Mouse (Mus musculus): ENCODE results near the gene 9130230L23Rik. TPM values are rescaled to one million over a fixed set of nuclear protein-coding genes. Genes with fewer than 3 reads are reported as not detected.
"Not testable (repeated sequence)": the region's sequence is repeated elsewhere in the genome, so short reads cannot be mapped to it uniquely, and the experiment has no call there.

Gene 9130230L23Rik
- polyA plus RNA-seq, 1 experiment from 2014 or later: 0.35 TPM

- Histone ChIP-seq H3K4me1 (replicated peaks) (no peaks in the 10 kb centered on the region), H3K4me3 (no peak overlapping the region), H3K27me3 (ENCODE audit: insufficient read depth, poor library complexity, severe bottlenecking) (no peaks in the 10 kb centered on the region), H3K27ac (no peak overlapping the region), H3K36me3 (no peaks in the 10 kb centered on the region), H3K9me3 (no peaks in the 10 kb centered on the region)
- no peak for DNase-seq (ENCODE audit: low spot score)
- 88% methylated on average over 7 of the region's 7 CpGs for WGBS
Measured at GRCm38 (mm10) chr5:65999106-65999505, 5.0 kb downstream of the 9130230L23Rik start.

GRCm38 (mm10) chr5:65997813-65998212, 6.3 kb downstream of the 9130230L23Rik start:
- H3K36me3 ChIP-seq: no peaks in the 10 kb centered on the region
- no peak overlapping the region for H3K4me3 ChIP-seq
- H3K4me1 ChIP-seq (replicated peaks): no peaks in the 10 kb centered on the region
- no peaks in the 10 kb centered on the region for H3K27me3 ChIP-seq (ENCODE audit: insufficient read depth, poor library complexity, severe bottlenecking)
- DNase-seq (ENCODE audit: low spot score): no peak
- no peaks in the 10 kb centered on the region for H3K9me3 ChIP-seq
- no peak overlapping the region for H3K27ac ChIP-seq

GRCm38 (mm10) chr5:65994643-65995042, 9.4 kb downstream of the 9130230L23Rik start:
- Histone ChIP-seq H3K9me3 (no peaks in the 10 kb centered on the region), H3K27me3 (ENCODE audit: insufficient read depth, poor library complexity, severe bottlenecking) (no peaks in the 10 kb centered on the region), H3K36me3 (no peaks in the 10 kb centered on the region)

GRCm38 (mm10) chr5:65991191-65991590, 12.9 kb downstream of the 9130230L23Rik start:
- WGBS: 84% methylated on average over 2 of the region's 2 CpGs
- Histone ChIP-seq H3K4me3 (no peak overlapping the region), H3K27ac (no peak overlapping the region), H3K36me3 (no peaks in the 10 kb centered on the region), H3K27me3 (ENCODE audit: insufficient read depth, poor library complexity, severe bottlenecking) (no peaks in the 10 kb centered on the region), H3K9me3 (no peaks in the 10 kb centered on the region), H3K4me1 (replicated peaks) (no peaks in the 10 kb centered on the region)
- DNase-seq (ENCODE audit: low spot score): no peak

More at GRCm38 (mm10) chr5:65994643-65995042, 9.4 kb downstream of the 9130230L23Rik start:
- no peak for DNase-seq (ENCODE audit: low spot score)
- H3K27ac ChIP-seq: no peak overlapping the region
- H3K4me3 ChIP-seq: no peak overlapping the region
- H3K4me1 ChIP-seq (replicated peaks): no peaks in the 10 kb centered on the region
- 79% methylated on average over 6 of the region's 6 CpGs for WGBS

DNA sequence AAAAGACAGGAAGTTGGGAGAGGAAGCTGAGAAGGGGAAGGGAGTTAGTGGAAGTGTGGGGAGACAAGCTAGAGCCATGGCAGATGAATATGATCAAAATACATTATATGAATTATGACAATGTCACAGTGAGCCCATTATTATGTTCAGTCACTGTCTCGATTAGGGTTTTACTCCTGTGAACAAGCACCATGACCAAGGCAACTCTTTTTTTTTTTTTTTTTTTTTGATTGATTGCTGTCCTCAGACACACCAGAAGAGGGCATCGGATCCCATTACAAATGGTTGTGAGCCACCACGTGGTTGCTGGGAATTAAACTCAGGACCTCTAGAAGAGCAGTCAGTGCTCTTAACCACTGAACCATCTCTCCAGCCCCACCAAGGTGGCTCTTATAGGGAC, 17.1 kb downstream of the 9130230L23Rik start:
- not testable (repeated sequence) for H3K4me1 ChIP-seq (replicated peaks); DNase-seq (ENCODE audit: low spot score); H3K27me3 ChIP-seq (ENCODE audit: insufficient read depth, poor library complexity, severe bottlenecking); H3K4me3 ChIP-seq; H3K27ac ChIP-seq; H3K9me3 ChIP-seq; H3K36me3 ChIP-seq
- 69% methylated on average over 3 of the region's 3 CpGs for WGBS

DNA sequence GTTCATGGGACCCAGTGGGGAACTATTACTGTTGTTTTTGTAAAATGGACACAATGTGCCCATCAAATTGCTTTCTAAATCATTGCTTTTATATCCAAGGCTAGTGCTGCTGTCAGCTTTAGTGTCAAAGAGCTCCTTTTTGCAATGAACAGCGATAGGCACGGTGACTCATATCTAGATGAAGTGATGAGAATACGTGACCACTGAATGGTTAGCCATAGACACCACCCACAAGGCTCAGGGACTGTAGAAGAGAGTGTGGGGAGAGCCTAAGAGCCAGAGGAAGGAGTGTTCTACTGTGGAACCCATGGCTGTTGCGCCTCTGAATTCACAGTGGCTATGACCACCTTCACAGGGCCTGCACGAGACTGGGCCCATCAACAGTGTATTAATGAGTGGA, 17.7 kb downstream of the 9130230L23Rik start:
- Histone ChIP-seq H3K27me3 (ENCODE audit: insufficient read depth, poor library complexity, severe bottlenecking) (no peaks in the 10 kb centered on the region), H3K4me1 (replicated peaks) (no peaks in the 10 kb centered on the region), H3K4me3 (no peak overlapping the region), H3K9me3 (no peaks in the 10 kb centered on the region), H3K27ac (no peak overlapping the region), H3K36me3 (no peaks in the 10 kb centered on the region)
- no peak for DNase-seq (ENCODE audit: low spot score)
- 87% methylated on average over 5 of the region's 5 CpGs for WGBS

- no peaks in the 10 kb centered on the region for H3K4me1 ChIP-seq (replicated peaks)
- H3K4me3 ChIP-seq: no peak overlapping the region
- no peak for DNase-seq (ENCODE audit: low spot score)
- H3K36me3 ChIP-seq: no peaks in the 10 kb centered on the region
- no peak overlapping the region for H3K27ac ChIP-seq
- H3K27me3 ChIP-seq (ENCODE audit: insufficient read depth, poor library complexity, severe bottlenecking): no peaks in the 10 kb centered on the region
- H3K9me3 ChIP-seq: no peaks in the 10 kb centered on the region
- 91% methylated on average over 13 of the region's 13 CpGs for WGBS
Measured at GRCm38 (mm10) chr5:65975731-65976130, 28.4 kb downstream of the 9130230L23Rik start.

GRCm38 (mm10) chr5:65973189-65973588, 30.9 kb downstream of the 9130230L23Rik start:
- H3K27ac ChIP-seq: no peak overlapping the region
- H3K4me1 ChIP-seq (replicated peaks): no peaks in the 10 kb centered on the region
- no peaks in the 10 kb centered on the region for H3K9me3 ChIP-seq
- H3K36me3 ChIP-seq: no peaks in the 10 kb centered on the region
- H3K4me3 ChIP-seq: no peak overlapping the region
- 80% methylated on average over 2 of the region's 2 CpGs for WGBS
- DNase-seq (ENCODE audit: low spot score): no peak
- no peaks in the 10 kb centered on the region for H3K27me3 ChIP-seq (ENCODE audit: insufficient read depth, poor library complexity, severe bottlenecking)

DNA sequence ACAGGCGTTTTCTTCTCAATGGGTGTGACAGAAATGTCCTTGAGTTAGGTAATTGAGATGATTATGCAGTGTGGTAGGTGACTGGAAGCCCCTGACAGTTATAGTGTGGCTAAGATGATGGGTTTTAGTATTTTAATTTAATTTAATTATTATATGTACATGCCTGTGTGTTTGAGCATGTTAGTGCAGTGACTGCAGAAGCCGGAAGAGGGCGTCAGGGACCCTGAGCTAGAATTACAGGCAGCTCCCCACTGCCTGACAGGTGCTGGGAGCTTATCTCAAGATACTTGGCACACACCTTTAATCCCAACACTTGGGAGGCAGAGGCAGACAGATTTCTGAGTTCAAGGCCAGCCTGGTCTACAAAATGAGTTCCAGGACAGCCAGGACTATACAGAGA, 36.1 kb downstream of the 9130230L23Rik start:
- H3K27ac ChIP-seq: no peak overlapping the region
- 0 out of 2 replicates have a peak, but pooled peaks cover 5% of the 10 kb centered on the region for H3K4me1 ChIP-seq (replicated peaks)
- no peak for DNase-seq (ENCODE audit: low spot score)
- no peaks in the 10 kb centered on the region for H3K36me3 ChIP-seq
- H3K27me3 ChIP-seq (ENCODE audit: insufficient read depth, poor library complexity, severe bottlenecking): no peaks in the 10 kb centered on the region
- H3K9me3 ChIP-seq: no peaks in the 10 kb centered on the region
- H3K4me3 ChIP-seq: no peak overlapping the region
- WGBS: 94% methylated on average over 3 of the region's 3 CpGs

DNA sequence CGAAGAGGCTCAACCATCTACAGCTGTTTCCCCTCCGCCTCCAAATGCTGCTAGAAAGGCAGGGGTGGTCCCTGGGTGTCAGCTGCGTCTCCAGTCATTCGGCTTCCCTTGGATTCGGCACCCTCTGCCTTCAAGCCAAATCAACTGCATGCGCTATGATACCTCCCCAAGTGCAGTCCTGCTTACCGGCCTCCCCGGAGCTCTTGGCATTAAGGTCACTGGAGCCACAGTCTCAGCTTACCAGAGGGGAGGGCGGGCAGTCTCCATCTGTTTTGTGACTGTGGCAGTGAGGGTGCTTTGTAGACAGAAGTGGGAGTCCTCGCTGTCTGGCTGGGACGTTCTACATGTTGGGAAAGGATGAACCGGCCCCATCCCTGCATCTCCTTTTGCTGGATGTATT, 37.0 kb downstream of the 9130230L23Rik start:
- WGBS: 51% methylated on average over 12 of the region's 12 CpGs
- H3K27ac ChIP-seq: no peak overlapping the region

GRCm38 (mm10) chr5:65965771-65966279, 38.3 kb downstream of the 9130230L23Rik start:
- Histone ChIP-seq H3K4me1 (replicated peaks) (0 out of 2 replicates have a peak, but pooled peaks cover 5% of the 10 kb centered on the region), H3K27me3 (ENCODE audit: insufficient read depth, poor library complexity, severe bottlenecking) (no peaks in the 10 kb centered on the region), H3K9me3 (no peaks in the 10 kb centered on the region), H3K4me3 (no peak overlapping the region), H3K27ac (no peak overlapping the region), H3K36me3 (no peaks in the 10 kb centered on the region)
- DNase-seq (ENCODE audit: low spot score): no peak
- 73% methylated on average over 7 of the region's 7 CpGs for WGBS

More for the DNA sequence above, 37.0 kb downstream of the 9130230L23Rik start:
- Histone ChIP-seq H3K9me3 (no peaks in the 10 kb centered on the region), H3K27me3 (ENCODE audit: insufficient read depth, poor library complexity, severe bottlenecking) (no peaks in the 10 kb centered on the region), H3K4me3 (no peak overlapping the region), H3K4me1 (replicated peaks) (0 out of 2 replicates have a peak, but pooled peaks cover 5% of the 10 kb centered on the region), H3K36me3 (no peaks in the 10 kb centered on the region)
- no peak for DNase-seq (ENCODE audit: low spot score)

GRCm38 (mm10) chr5:65963291-65963690, 40.8 kb downstream of the 9130230L23Rik start:
- no peak for DNase-seq (ENCODE audit: low spot score)
- WGBS: 92% methylated on average over 5 of the region's 5 CpGs
- no peaks in the 10 kb centered on the region for H3K36me3 ChIP-seq
- no peaks in the 10 kb centered on the region for H3K27me3 ChIP-seq (ENCODE audit: insufficient read depth, poor library complexity, severe bottlenecking)
- no peak overlapping the region for H3K27ac ChIP-seq
- H3K4me3 ChIP-seq: no peak overlapping the region
- H3K9me3 ChIP-seq: no peaks in the 10 kb centered on the region
- H3K4me1 ChIP-seq (replicated peaks): 0 out of 2 replicates have a peak, but pooled peaks cover 5% of the 10 kb centered on the region

DNA sequence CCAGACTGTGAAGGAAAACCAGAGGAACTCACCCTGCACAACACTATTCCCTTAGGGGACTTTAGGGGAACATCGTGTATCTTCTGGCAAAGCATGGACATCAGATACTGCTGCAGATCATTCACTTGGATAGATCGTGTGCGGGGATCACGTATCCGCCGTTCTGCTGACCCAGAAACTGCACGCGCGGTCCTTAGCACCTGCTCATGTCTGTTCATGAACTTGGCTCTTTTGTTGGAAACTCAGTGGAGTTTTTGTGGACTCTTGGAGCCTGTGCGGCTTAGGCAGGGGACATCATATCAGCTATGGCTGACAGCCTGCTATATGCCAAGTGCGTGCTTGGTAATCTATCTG, 43.5 kb downstream of the 9130230L23Rik start:
- no peak overlapping the region for H3K27ac ChIP-seq
- peaks cover 4% of the 10 kb centered on the region; the same call in 1 of the 2 replicates for H3K4me1 ChIP-seq (replicated peaks)
- no peaks in the 10 kb centered on the region for H3K9me3 ChIP-seq
- WGBS: 93% methylated on average over 11 of the region's 11 CpGs
- H3K36me3 ChIP-seq: no peaks in the 10 kb centered on the region
- no peak for DNase-seq (ENCODE audit: low spot score)
- H3K27me3 ChIP-seq (ENCODE audit: insufficient read depth, poor library complexity, severe bottlenecking): no peaks in the 10 kb centered on the region
- H3K4me3 ChIP-seq: no peak overlapping the region

Data from hindbrain, embryonic 10.5 days (tissue).